13 mouse cellular contexts compared by ENCODE assay signal in the genomic region with DNA sequence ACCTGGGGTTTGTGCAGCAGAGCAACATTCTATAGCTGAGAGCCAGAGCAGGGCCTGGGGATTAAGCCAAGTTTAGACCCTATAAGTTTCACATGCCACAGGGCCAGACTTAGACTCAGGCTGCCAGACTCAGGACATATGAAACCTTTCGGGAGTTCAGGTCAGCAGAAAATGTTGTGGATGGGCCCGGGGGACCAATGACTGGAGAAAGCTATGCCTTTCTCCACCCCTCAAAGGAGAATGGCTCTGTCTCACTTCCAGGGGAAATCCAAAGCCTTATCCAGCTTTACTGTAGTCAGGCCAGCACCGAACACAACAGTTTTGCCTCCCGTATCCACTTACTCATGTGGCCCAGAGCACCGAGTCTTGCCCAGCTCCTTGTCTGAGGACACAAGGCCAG. TPM values are rescaled to one million over a fixed set of nuclear protein-coding genes. Genes with fewer than 3 reads are reported as not detected.
DNase-seq lines count a peak whose midpoint lies in the region; ATAC-seq and TF ChIP-seq lines count a peak whose summit lies in the region.
"Had no signal": no experiment of that assay in that cellular context is flagged by ENCODE, and none has a peak within 500 bp of the region (broad histone marks: within the 10 kb centered on the region; RNA-seq: fewer than 3 reads in every experiment).

No protein-coding gene starts in this region.

- TF ChIP-seq CTCF in embryonic fibroblast, embryonic 13.5 days (IDR thresholded peaks at IDR 0.05; ENCODE audit: borderline replicate concordance, insufficient read depth, low read length), result no peak

- no peaks in the 10 kb centered on the region; the same call in 1 of the 2 replicates for H3K9me3 ChIP-seq in limb, embryonic 11.5 days (ENCODE audit: control insufficient read depth, low read length)

- H3K4me3 ChIP-seq in embryonic fibroblast, embryonic 13.5 days (ENCODE audit: insufficient read depth, low read length), result no peak overlapping the region
- H3K4me3 ChIP-seq in limb, embryonic 11.5 days (ENCODE audit: low read depth, low read length), result no peak overlapping the region

- 0 out of 2 replicates have a peak, but pooled peaks have one; percentile 8 for TF ChIP-seq POLR2A in embryonic fibroblast, embryonic 13.5 days (IDR thresholded peaks at IDR 0.05; ENCODE audit: low read depth, low read length)

- no peak overlapping the region for H3K9ac ChIP-seq in limb, embryonic 11.5 days (ENCODE audit: low read length)

- no peaks in the 10 kb centered on the region for H3K36me3 ChIP-seq in limb, embryonic 11.5 days (ENCODE audit: control insufficient read depth, insufficient read depth, low read length)

- H3K4me2 ChIP-seq in limb, embryonic 11.5 days (ENCODE audit: low read depth, severe bottlenecking), result no peak overlapping the region
- H3K4me2 ChIP-seq: midbrain, embryonic 11.5 days had no signal

- 78% methylated on average over 5 of the region's 5 CpGs for WGBS in limb, embryonic 11.5 days

- H3K4me1 ChIP-seq in embryonic fibroblast, embryonic 13.5 days (ENCODE audit: control insufficient read depth, insufficient read depth, low read length), result peaks cover 18% of the 10 kb centered on the region
- peaks cover 12% of the 10 kb centered on the region for H3K4me1 ChIP-seq in limb, embryonic 11.5 days (ENCODE audit: control insufficient read depth, insufficient read depth, low read length)

- H3K27me3 ChIP-seq in limb, embryonic 11.5 days (ENCODE audit: control insufficient read depth, insufficient read depth, low read length), result no peaks in the 10 kb centered on the region

- peak overlapping the region; percentile 82 for H3K27ac ChIP-seq in embryonic fibroblast, embryonic 13.5 days (ENCODE audit: insufficient read depth, low read length)
- 0 out of 2 replicates have a peak overlapping the region, but pooled peaks have one; percentile 44 for H3K27ac ChIP-seq in limb, embryonic 11.5 days (replicated peaks; ENCODE audit: low read depth, low read length)

- DNase-seq in kidney, adult 9 months, result peak; percentile 6
- no peak for DNase-seq in kidney, adult 8-10 months
- DNase-seq in adipocyte (ENCODE audit: low spot score), result peak; percentile 34
- peak; percentile 32 for DNase-seq in limb, embryonic 11.5 days (ENCODE audit: low spot score)
- no peak for DNase-seq in c-Kit-positive CD71-positive TER-119-positive erythroid progenitor cells, embryonic 14.5 days (ENCODE audit: low spot score)
- DNase-seq in urinary bladder, postnatal 14 days (ENCODE audit: low spot score), result no peak
- DNase-seq in ovary, postnatal 36 days (ENCODE audit: low spot score), result no peak
- DNase-seq: kidney, postnatal 4 days; right cerebral cortex, postnatal 4 days; thymus, adult 18-20 months had no signal

- ATAC-seq in limb, embryonic 11.5 days (ENCODE audit: insufficient number of reproducible peaks, low FRiP score, low TSS enrichment, low read depth), result peak; percentile 72; the same call in 1 of the 2 replicates
- ATAC-seq: inflammation-experienced regulatory T-cells, adult 6 months had no signal

RNA-seq across cellular contexts. Expression of a gene that starts 18.7 kb away (rescaled TPM):
- polyA plus RNA-seq in embryonic fibroblast, embryonic 13.5 days (2011; ENCODE audit: insufficient read length, low read depth, missing spikeins), result 3.1 and 4.4 TPM in 2 replicates
- polyA plus RNA-seq in limb, embryonic 11.5 days (2014; fragmentation: Nextera tagmentation; extraction: Ambion mirVana), result 0.79 and 0.88 TPM in 2 replicates
- polyA plus RNA-seq: inflammation-experienced regulatory T-cells, adult 6 months had no signal

Comparison
In these comparisons a context has a peak if more than half of its experiments do, and no peak if none do; other contexts are left out.
1. DNase-seq: peak in kidney, adult 9 months (single experiment), adipocyte (single experiment) and limb, embryonic 11.5 days (single experiment); none in kidney, adult 8-10 months (0 of 2), c-Kit-positive CD71-positive TER-119-positive erythroid progenitor cells, embryonic 14.5 days (single experiment), urinary bladder, postnatal 14 days (single experiment) and ovary, postnatal 36 days (single experiment).